Mouse (Mus musculus): ENCODE measurements around the gene Bcas1.
"Not testable (repeated sequence)": the region's sequence is repeated elsewhere in the genome, so short reads cannot be mapped to it uniquely, and the experiment has no call there.

The Bcas1 gene

DNA sequence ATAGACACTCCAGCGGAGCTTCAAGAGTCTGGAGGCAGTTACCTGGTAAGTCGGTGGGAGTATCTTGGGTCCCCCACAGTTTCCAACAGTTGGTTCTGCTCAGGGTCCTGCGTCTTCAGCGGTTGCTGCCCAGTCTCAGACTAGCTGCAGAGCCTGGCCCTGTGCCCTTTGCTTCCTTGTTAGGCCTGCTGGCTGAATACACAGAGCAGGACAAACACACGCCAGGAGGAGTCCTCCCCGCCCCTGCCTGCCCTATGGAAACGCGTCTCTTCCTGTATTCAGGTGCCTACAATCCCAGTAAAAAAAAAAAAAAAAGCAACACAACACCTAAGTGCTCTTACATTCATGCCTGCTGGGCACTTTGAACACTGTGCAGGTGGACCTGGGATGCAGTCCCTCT lies at the start of gene Bcas1:
Gene Bcas1 (minus strand): TSS at position 142 of the 400 bp plus-strand sequence.
- DNase-seq (ENCODE audit: low spot score), result no peak

DNA sequence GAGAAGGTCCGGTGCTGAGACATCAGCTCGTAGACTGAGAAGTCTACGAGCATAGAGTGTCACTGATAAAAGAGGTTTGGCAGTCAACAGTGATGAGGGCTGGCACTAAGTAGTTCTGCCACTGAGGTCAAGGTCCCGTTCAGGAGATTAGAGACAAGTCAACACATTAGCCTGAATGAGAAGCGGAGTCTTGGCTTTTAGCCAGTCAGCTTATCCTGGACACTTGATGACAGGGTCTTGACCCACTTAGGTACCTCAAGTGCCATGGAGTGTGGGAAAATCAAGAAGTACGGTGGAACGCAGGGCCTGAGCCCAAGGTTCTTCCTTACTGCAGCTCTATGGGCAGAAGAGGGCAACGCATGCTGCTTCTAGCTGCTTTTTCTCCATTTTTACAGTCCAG lies 49.0 kb upstream of the Bcas1 start:
- no peak for DNase-seq (ENCODE audit: low spot score)

DNA sequence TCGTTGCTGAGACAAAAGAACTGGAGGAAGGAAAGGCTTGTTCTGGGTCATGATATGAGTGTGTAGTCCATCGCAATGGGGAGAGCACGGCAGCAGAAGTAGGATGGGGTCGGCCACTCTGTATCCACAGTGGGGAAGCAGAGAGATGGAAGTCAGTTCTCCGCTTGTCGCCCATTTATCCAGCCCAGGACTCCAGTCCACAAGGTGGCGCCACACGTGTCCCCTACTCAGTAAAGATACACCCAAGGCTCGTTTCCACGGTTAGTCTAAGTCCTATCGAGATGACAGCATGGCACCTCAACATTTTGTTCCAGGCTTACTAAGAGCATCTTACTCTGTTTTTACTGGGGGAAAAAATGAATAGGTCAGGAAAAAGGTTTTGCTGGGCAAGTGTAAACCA lies 48.6 kb upstream of the Bcas1 start:
- DNase-seq (ENCODE audit: low spot score), result peak; percentile 4

DNA sequence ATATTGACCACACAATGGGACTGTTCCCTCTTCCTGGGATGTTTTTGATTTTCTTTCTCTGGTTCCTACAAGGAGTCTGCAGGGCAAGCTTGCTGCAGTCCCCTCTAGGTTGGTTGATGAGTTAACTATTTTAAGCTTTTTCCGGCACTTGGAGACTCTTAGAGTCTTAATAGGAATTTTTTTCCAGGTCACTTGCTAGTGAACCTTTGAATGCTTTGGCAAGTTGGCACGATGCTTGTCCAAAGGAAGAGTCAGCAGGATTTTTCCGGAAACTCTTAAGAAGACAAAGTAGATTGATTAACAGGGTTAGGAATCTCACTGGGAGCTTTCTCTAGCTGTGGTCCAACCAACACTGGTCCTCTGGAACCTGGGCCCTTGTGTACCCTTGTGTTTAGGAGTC lies 47.5 kb upstream of the Bcas1 start:
- no peak for DNase-seq (ENCODE audit: low spot score)

DNA sequence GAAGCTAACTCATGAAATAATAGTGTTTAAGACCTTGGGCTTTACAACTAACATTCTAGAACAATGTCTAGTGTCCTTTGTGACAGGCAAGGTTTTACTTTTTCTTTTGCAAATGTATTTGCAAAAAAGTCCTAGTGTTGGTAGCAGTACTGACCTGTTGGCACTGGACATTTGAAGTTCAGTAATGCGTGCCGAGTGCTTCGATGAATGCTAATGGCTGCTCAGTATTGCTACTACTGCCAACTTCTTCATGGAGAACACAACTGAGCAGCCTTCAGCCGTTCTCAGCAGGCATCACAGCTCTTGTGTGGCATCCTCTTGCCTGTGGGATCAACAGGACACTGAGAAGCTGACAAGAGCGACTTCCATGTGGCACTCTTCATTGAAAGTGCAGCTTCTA lies 46.5 kb upstream of the Bcas1 start:
- DNase-seq (ENCODE audit: low spot score), result no peak

DNA sequence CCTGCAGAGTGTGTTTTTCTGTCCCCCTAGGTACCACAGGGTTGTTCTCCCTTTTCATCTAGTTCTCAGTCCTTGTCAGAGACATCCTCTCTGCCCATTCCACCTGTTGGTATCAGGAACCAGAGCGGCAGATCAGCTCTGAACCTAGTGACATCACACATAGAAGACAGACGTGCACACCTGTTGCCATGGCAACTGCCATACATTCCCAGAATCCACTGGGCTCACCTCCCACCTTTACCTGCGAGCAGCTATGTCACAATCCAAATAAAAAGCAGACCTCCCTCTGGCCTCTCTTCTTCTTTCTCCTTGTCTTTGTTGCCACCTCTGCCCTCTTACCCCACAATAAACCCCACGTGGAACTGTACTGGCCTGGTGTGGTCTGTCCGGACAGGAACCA lies 42.9 kb upstream of the Bcas1 start:
- DNase-seq (ENCODE audit: low spot score), result no peak

DNA sequence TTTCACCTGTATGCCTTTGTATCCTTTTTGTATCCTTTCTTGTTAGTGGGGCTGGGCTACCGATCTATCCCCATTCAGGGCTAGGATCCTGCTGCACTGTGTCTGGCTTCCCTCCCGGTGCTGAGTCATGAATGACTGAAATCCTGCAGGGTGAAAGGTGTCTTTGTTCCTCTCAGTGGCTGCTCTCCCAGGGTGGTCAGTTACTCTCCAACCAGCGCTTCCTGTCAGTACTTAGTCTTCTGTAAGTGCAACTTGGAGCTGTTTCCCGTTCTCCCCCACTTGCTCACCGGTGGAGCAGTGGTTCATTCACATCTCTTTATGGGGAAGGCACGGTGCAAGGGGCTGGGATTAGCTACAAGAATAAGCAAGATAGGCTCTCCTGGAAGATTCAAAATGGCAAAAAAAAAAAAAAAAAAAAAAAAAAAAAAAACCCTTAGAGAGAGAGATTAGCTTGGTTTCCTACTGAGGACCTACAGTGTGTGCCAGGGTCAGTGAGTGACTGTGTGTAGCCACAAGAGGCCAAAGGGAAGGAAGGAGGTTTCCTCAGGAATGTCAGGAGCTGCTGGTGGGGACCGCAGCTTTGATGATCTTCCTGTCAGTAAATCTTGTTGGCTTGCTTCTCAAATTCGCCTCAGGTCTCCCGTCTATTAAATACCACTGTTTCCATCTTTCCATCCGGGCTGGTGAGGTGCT lies 42.1 kb upstream of the Bcas1 start:
- no peak for DNase-seq (ENCODE audit: low spot score)

DNA sequence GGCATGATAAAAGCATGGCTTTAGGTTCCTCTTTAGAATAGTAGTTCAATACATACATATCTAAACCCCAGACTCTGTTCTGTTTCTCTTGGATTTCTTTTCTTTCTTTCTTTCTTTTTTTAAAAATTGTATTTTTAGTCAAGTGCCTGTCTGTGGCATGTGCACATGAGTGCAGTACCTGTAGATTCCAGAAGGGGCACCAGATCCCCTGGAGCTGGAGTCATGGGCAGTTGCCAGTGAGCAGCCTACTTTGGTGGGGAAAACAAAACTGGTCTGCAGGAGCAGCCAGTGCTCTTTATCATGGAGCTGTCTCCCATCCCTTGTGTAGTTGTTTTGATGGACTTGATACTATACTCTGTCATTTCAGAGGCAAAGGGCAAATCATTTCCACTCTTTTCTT lies 40.4 kb upstream of the Bcas1 start:
- peak; percentile 5 for DNase-seq (ENCODE audit: low spot score)

DNA sequence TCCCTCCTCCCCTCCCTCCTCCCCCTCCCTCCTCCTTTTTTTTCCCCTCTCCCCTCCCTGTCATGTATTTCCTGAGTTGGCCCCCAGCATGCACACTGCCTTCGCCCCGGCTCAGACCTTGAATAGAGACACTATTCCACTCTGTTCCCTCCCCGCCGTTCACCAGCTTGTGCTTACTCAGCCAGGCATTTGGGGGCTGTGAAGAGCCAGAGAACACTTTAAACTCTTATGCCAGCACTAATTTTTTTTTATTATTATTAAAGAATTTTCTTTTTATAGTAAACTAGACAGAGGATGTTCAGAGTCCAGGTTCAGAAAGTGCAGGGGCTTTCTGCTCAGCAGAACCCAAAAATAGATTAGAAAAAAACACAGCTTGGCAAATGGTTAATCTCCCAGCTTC lies 37.2 kb upstream of the Bcas1 start:
- DNase-seq (ENCODE audit: low spot score), result no peak

DNA sequence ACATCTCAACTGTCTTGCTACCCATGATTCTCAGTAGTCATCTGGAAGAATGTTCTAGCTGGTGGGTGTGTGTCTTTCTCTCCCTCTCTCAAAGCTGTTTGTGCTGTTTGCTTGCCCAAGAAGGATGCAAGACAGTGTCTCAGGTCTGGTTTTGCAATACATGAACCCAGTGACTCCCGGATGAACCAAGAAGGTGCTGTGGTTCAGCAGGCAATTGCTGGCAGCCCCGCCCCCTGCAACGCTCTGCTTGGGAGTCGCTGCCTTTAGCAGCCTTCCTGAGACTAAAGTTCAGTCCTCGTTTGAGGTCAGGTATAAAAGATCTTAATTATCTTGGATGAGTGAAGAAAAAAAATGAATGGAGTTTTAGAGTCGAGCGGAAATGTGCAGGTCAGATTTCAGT lies 34.0 kb upstream of the Bcas1 start:
- no peak for DNase-seq (ENCODE audit: low spot score)

DNA sequence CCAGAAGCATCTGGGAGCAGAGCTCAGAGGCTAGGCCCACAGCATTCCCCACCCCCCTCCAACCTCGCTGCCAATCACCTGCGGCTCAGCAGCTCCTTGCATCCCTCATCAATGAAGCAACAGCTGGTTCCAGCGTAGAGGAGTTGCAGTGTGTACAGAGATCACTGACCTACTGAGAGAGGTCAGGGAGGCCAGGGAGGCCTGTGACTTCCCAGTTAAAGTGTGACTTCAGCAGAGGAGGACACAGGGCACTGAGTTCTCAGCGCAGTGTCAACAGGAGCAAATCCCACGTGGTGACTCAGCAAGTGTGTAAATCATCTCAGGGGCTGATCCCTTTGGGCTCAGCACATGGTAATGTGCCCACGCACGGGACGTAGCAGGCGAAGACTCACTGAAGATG lies 32.2 kb upstream of the Bcas1 start:
- DNase-seq (ENCODE audit: low spot score), result no peak

DNA sequence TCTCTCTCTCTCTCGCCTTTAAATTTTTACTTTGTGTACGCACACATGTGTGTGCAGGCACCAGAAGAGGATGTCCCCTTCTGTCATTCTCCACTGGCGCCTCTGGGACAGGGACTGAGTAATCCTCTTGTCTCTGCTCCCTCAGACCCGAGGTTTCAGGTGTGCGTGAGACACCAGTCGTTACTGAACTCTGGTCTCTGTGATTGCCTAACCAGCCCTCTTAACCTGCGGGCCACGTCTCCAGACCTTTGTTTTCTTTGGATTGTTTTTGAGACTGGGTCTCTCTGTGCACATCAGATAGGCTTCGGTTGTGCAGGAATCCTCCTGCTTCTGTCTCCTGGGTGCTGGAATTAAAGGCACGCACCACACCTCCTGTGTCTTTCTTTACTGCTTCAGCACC lies 31.5 kb upstream of the Bcas1 start:
- DNase-seq (ENCODE audit: low spot score), result no peak

DNA sequence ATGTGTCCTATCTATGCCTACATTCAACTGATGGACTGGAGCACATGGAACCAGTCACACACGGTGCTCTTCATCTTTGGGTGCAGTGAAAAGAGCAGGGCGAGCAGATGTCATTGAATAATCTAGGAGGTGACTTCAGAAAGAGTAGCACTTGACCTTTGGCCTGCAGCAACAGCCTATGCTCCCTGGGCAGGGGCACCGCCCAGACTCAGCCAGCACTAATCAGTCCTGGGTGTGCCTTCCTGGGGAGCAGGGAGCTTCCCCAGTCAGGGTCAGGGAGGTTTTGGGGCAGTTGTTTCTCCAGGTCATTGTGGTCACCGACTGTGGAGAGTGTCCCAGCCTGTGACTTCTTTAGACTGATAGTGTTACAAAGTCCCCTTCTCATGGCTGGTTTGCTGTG lies 26.2 kb upstream of the Bcas1 start:
- not testable (repeated sequence) for DNase-seq (ENCODE audit: low spot score)

DNA sequence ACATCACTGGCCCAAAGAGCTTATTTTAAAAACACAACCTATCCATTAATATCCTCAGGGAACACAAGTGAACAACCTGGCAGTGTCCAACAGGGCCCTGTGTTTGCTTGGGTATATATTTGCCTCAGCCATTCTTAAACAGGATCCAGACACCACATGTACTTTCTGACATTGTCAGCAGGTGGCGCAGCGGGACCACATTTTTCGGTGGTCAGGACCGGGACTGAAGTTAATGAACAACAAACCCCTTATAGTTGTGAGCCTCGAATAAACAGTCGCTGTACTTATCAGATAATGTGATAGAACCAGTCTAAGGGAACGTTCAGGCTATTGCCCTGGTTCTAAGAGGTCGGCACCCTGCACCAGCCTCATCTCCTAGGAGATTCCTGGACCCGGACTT lies 23.3 kb upstream of the Bcas1 start:
- peak; percentile 44 for DNase-seq (ENCODE audit: low spot score)

DNA sequence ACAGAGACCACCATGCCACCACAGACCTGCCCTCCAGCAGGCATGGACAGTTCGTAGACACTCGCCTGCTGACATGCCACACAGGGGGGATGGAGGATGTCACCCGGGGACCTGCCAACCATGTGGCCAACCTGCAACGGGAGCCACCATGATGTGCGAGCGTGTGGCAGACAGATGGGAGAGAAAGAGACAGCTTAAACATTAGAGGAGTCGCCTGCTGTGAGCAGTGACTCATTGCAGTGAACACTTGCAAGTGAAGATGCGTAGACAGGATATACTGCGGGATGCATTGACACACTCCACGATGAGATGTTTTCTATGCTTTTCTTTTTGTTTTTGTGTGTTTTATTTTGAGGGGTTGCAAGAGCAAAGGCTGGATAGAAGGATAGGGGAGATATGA lies 20.0 kb upstream of the Bcas1 start:
- no peak for DNase-seq (ENCODE audit: low spot score)

DNA sequence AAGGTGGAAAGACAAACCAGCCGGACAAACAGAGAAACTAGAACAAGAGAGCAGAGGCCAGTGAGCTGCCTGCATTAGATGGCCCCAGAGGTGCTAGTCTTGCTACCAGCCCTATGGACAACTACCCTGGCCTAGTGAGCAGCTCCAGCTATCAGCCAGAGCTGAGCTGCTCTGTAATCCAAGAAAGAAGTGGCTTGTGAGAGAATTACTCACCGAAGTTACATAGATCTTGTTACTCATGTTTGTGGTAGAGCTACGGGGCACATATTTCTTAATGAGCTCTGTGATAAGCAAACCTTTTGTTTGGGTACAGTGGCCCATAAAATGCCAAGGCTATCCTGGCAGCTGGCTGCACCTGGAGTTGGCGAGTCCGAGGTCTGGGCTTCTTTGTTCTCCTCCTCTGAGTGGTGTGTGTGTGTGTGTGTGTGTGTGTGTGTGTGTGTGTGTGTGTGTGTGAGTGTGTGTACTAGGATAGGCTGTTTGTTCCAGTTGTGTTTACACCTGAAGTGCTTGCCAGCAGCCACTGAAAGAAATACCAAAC lies 19.3 kb upstream of the Bcas1 start:
- no peak for DNase-seq (ENCODE audit: low spot score)

DNA sequence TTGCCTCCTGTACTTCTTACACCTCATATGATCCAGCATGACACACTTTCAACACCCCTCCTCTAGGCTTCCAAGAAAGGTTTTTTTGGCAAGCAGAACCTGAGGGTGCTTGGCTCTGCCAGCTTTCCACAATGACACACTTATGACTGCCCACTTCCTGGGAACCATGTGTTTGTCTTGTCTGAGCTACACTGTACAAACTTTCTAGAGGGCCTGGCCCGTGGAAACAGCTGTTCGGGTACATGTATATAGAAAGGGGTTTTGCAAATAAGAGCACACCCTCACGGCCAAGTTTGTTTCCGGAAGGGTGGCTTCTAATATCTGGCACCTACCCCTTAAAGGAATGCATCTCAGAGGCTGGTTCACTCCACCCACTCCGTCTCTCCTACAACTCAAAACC lies 18.2 kb upstream of the Bcas1 start:
- DNase-seq (ENCODE audit: low spot score), result no peak

DNA sequence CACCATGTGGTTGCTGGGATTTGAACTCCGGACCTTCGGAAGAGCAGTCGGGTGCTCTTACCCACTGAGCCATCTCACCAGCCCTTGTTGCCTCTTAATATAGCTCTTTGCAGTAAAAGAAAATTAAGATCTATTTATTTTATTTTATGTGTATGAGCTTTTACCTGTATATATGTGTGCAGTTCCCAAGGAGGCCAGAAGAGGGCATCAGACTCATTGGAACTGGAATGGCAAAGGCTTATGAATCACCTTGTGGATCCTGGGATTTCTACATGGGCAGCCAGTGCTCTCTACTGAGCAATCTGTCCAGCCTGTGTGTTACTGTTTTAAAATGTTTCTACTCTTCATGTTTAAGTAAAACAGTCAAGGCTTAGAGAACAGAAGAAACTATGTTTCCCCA lies 14.9 kb upstream of the Bcas1 start:
- DNase-seq (ENCODE audit: low spot score), result peak; percentile 22

DNA sequence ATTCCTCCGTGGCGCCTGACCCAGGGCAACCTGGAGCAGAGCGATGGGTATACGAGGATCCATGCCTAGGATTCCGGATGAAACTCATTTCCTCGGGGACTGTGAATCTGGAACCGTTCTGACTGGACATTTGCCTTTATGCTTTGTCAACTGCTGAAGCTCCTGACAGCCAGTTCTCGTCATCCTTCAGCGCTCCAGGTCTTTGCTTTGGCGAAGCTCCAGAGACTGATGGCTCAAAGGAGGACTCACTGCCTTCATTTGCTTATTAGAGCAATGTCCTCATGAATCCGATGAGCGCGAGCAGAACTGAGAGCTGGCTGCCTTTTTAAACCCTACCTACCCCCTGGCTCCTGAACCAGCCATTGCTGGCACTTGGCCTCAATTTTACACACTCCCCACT lies 11.1 kb upstream of the Bcas1 start:
- no peak for DNase-seq (ENCODE audit: low spot score)

DNA sequence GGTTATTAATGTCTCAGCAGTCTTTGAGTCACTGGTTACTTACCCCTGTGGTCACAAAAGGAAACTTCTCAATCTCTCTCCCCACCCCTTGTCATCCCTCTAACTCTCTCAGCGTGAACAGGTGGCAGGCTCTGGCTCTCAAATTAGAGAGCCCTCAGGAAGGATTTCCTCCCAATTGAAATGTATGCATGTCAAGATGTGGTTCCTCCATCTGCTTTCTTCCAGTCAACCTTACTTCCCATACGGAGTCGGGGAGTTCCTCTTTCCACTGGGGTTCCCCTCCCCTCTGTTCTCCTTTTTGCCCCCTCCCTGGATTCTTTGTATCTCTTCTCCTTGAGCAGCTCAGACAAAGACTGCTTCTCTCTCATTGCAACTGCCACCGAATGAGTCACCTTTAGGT lies 8.6 kb upstream of the Bcas1 start:
- no peak for DNase-seq (ENCODE audit: low spot score)

DNA sequence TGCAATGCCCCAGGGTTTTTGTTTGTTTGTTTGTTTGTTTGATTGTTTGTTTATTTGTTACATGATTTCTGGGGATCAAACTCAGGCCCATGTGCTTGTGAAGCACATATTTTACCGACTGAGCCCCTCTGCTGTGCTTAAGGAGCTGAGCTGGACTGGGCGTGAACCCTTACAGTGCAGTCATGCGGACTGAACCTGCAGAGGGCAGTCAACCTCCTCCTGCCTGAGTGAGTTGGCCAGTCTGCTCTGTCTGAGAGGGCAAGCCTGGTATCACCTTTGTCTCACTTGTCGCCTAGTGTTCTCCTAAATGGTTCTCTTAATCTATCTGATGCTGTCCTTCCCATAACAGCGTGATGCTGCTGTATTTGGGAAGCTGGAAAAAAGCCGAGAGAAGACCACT lies 4.5 kb upstream of the Bcas1 start:
- no peak for DNase-seq (ENCODE audit: low spot score)

DNA sequence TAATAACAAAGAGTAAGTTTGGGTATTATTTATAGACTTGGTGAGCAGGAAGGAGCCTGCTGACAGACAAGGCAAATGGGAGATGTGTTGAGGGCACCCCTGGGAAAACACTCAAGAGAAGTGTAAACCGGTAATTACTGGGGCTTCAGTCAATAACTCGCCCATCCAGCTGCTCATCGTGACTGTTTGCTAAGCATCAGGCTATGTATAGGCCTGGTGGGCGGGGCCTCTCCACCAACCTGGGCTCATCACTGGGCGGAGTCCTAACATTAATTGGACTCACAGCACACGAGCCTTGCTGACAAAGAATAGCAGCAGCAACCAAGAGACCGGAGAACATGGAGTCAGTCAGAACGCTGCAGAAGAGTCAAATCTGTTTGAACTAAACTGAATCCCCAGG lies 1.3 kb upstream of the Bcas1 start:
- no peak for DNase-seq (ENCODE audit: low spot score)

DNA sequence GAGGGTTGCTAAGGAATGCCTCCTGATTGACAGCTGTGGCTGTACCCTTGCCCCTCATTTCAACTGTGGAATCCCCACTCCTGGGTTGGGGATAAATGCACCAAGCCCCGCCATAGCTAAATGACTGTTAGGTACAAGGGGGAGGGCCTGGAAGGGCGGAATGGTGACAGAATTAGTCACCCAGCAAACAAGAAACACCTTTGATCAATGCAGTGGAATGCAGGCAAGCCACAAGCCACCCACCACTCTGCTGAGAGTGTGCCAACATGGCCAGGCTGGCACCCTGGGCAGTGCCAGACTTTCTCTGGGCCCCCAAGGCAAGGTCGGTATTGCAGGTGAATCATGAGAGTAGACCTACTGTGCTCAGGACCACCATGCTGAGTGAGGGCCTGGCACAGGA lies 3.5 kb downstream of the Bcas1 start:
- no peak for DNase-seq (ENCODE audit: low spot score)

DNA sequence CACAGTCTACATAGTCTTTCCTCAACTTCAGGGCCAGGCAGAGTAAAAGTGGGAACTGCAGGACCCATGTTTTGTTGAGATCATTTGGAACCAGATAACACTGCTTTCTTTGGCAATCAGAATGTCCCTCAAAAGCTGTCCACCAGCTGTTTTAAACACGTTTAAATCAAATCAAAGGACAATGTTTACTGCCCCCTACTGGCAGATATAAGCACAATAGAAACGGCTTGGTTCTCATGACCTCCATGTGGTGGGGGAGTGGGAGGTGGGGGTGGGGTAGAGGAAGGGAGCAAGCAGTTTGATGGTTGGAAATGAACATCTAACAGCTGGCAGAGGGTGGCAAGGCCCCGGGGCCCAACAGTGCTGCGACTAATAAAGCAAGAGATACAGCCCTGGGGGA lies 5.7 kb downstream of the Bcas1 start:
- no peak for DNase-seq (ENCODE audit: low spot score)

DNA sequence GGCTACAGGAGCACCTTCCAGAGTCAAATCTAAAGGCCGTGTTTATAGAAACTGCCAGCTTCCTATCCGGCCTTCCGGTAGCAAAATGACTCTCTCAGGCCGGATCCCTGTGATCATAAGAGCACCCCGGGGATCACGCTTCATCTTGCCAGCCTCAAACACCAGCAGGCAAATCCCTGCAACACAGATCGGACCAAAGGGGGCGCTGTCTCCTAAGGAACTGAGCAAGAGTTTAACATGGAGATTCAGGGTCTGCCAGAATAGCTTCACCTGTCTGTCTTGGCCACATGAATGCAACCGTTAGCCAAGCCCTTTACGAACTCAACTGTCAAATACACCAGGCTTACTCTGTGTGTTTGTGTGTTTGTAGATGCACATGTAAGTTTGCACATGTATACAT lies 8.9 kb downstream of the Bcas1 start:
- DNase-seq (ENCODE audit: low spot score), result no peak

All from c-Kit-positive CD71-positive TER-119-positive erythroid progenitor cells, embryonic 14.5 days (primary cell).